15 mouse cellular contexts compared by ENCODE assay signal in the genomic region with DNA sequence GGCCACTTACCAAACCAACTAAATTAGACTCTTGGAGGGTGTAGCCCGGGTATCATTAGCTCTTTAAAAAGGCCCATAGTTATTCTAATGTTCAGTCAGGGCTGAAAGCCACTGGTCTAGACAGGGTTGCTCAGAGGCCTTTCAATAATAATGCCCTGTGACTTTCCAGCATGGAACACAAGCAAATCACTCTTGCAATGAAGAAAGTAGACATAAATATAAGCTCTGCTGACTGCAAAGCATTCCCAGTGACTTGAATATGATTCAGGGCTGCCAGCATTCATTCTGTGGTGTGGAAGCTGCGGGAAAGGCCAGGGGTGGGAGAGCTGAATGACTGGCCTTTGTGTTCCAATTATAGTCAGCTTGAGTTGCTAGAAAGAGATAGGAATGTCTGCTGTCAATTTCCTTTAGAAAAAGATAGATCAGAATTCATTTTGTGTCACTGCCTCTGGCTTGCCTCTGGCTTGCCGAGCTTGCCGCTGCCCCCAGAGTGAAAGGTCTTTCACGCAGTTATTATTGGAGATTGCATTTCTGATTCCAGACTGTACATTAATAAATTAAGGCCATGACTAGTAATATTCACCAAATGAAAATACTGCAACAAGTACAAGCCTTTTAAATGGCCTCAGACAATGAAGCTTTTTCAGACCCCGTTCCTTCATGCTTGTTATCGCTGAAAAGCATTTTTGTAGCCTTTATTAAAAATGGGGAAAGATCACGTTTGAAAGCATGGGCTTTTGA. TPM values are rescaled to one million over a fixed set of nuclear protein-coding genes. Genes with fewer than 3 reads are reported as not detected.
DNase-seq lines count a peak whose midpoint lies in the region; ATAC-seq lines count a peak whose summit lies in the region.
"Had no signal": no experiment of that assay in that cellular context is flagged by ENCODE, and none has a peak within 500 bp of the region (broad histone marks: within the 10 kb centered on the region; RNA-seq: fewer than 3 reads in every experiment).

No protein-coding gene starts in this region.

- peak; percentile 89 for ATAC-seq in hindbrain, embryonic 11.5 days (ENCODE audit: low FRiP score)
- ATAC-seq in neural tube, embryonic 11.5 days (ENCODE audit: insufficient read depth, low FRiP score, low TSS enrichment) = peak; percentile 88
- no peak for ATAC-seq in erythroblast, adult 5-6 weeks (replicated peaks; ENCODE audit: low FRiP score, poor library complexity, severe bottlenecking)

- 60% methylated on average over 8 of the region's 8 CpGs for WGBS in heart, embryonic 10.5 days
- WGBS in hindbrain, embryonic 11.5 days = 30% methylated on average over 8 of the region's 8 CpGs
- 41% methylated on average over 8 of the region's 8 CpGs for WGBS in neural tube, embryonic 11.5 days

- no peak overlapping the region for H3K4me3 ChIP-seq in heart, embryonic 10.5 days
- no peak overlapping the region for H3K4me3 ChIP-seq in hindbrain, embryonic 11.5 days (ENCODE audit: low read depth, low read length)
- H3K4me3 ChIP-seq in neural tube, embryonic 11.5 days (ENCODE audit: low read depth, low read length) = no peak overlapping the region
- H3K4me3 ChIP-seq: lung, embryonic 15.5 days had no signal

- H3K9me3 ChIP-seq in heart, embryonic 10.5 days = no peaks in the 10 kb centered on the region
- H3K9me3 ChIP-seq in hindbrain, embryonic 11.5 days (ENCODE audit: control insufficient read depth, low read length) = no peaks in the 10 kb centered on the region
- no peaks in the 10 kb centered on the region for H3K9me3 ChIP-seq in neural tube, embryonic 11.5 days (ENCODE audit: control insufficient read depth, low read length)
- H3K9me3 ChIP-seq: lung, embryonic 15.5 days had no signal

- no peak overlapping the region for H3K9ac ChIP-seq in hindbrain, embryonic 11.5 days (ENCODE audit: low read depth, low read length)
- H3K9ac ChIP-seq in neural tube, embryonic 11.5 days (ENCODE audit: low read length) = no peak overlapping the region
- H3K9ac ChIP-seq: lung, embryonic 15.5 days had no signal

- no peak for DNase-seq in heart, embryonic 10.5 days (ENCODE audit: low spot score)
- no peak for DNase-seq in heart, postnatal 4 days
- peak; percentile 67 for DNase-seq in embryo, embryonic 11 days
- peak; percentile 63 for DNase-seq in hindbrain, embryonic 11.5 days (ENCODE audit: low spot score)
- DNase-seq in neural tube, embryonic 11.5 days (ENCODE audit: low spot score) = peak; percentile 72
- DNase-seq in lung, adult 18-20 months = no peak
- no peak for DNase-seq in c-Kit-positive CD71-positive TER-119-positive erythroid progenitor cells, embryonic 14.5 days (ENCODE audit: low spot score)
- DNase-seq: adrenal gland, adult 2 months; cerebellum, postnatal 14 days; gastrocnemius, postnatal 14 days; kidney, adult 9 months; left cerebral cortex, postnatal 4 days had no signal

- peaks cover 31% of the 10 kb centered on the region for H3K4me1 ChIP-seq in heart, embryonic 10.5 days
- H3K4me1 ChIP-seq in hindbrain, embryonic 11.5 days (replicated peaks; ENCODE audit: control insufficient read depth, insufficient read depth, low read length) = 0 out of 2 replicates have a peak, but pooled peaks cover 7% of the 10 kb centered on the region
- H3K4me1 ChIP-seq in neural tube, embryonic 11.5 days (ENCODE audit: control insufficient read depth, insufficient read depth, low read length) = no peaks in the 10 kb centered on the region

- no peaks in the 10 kb centered on the region for H3K36me3 ChIP-seq in heart, embryonic 10.5 days
- H3K36me3 ChIP-seq in hindbrain, embryonic 11.5 days (ENCODE audit: control insufficient read depth, insufficient read depth, low read length) = no peaks in the 10 kb centered on the region
- no peaks in the 10 kb centered on the region for H3K36me3 ChIP-seq in neural tube, embryonic 11.5 days (ENCODE audit: control insufficient read depth, insufficient read depth, low read length)
- H3K36me3 ChIP-seq: lung, embryonic 15.5 days had no signal

- no peak overlapping the region for H3K4me2 ChIP-seq in hindbrain, embryonic 11.5 days (replicated peaks; ENCODE audit: low read depth, low read length)
- H3K4me2 ChIP-seq in neural tube, embryonic 11.5 days (ENCODE audit: low read depth) = no peak overlapping the region
- H3K4me2 ChIP-seq: lung, embryonic 15.5 days had no signal

- peak overlapping the region; percentile 63 for H3K27ac ChIP-seq in heart, embryonic 10.5 days
- peak overlapping the region; percentile 51; the same call in 1 of the 2 replicates for H3K27ac ChIP-seq in hindbrain, embryonic 11.5 days (ENCODE audit: low read depth, low read length)
- peak overlapping the region; percentile 62 for H3K27ac ChIP-seq in neural tube, embryonic 11.5 days (ENCODE audit: low read depth, low read length)
- H3K27ac ChIP-seq: lung, embryonic 15.5 days had no signal

- H3K27me3 ChIP-seq in heart, embryonic 10.5 days (ENCODE audit: insufficient read depth, poor library complexity, severe bottlenecking) = no peaks in the 10 kb centered on the region
- no peaks in the 10 kb centered on the region for H3K27me3 ChIP-seq in hindbrain, embryonic 11.5 days (ENCODE audit: control insufficient read depth, insufficient read depth, low read length)
- no peaks in the 10 kb centered on the region for H3K27me3 ChIP-seq in neural tube, embryonic 11.5 days (ENCODE audit: control insufficient read depth, insufficient read depth, low read length)
- H3K27me3 ChIP-seq: lung, embryonic 15.5 days had no signal

RNA-seq across cellular contexts. Expression of a gene that starts 35.6 kb away (rescaled TPM):
- not detected in 2 replicates for polyA plus RNA-seq in heart, embryonic 10.5 days (2016; fragmentation: Nextera tagmentation; extraction: Ambion mirVana)
- total RNA-seq in heart, postnatal 4 days (2021) = not detected
- not detected in 2 replicates for polyA plus RNA-seq in hindbrain, embryonic 11.5 days (2014; fragmentation: Nextera tagmentation; extraction: Ambion mirVana)
- not detected in 2 replicates for polyA plus RNA-seq in neural tube, embryonic 11.5 days (2014; fragmentation: Nextera tagmentation; extraction: Ambion mirVana)
- not detected in 2 replicates for total RNA-seq in erythroblast, adult 5-6 weeks (2015; ENCODE audit: low replicate concordance)
- total RNA-seq in erythroblast, adult 5-6 weeks (2017; ENCODE audit: low replicate concordance) = not detected in 2 replicates
- total RNA-seq: adrenal gland, adult 2 months; gastrocnemius, postnatal 14 days; left cerebral cortex, postnatal 4 days had no signal
- polyA plus RNA-seq: stomach, embryonic 16.5 days had no signal

Comparison
In these comparisons a context has a peak if more than half of its experiments do, and no peak if none do; other contexts are left out.
1. DNase-seq: peak in embryo, embryonic 11 days (single experiment), hindbrain, embryonic 11.5 days (single experiment) and neural tube, embryonic 11.5 days (single experiment); none in heart, embryonic 10.5 days (single experiment), heart, postnatal 4 days (single experiment), lung, adult 18-20 months (0 of 2) and c-Kit-positive CD71-positive TER-119-positive erythroid progenitor cells, embryonic 14.5 days (single experiment).
2. Peak in every context shown above with its lines, with median percentiles within 50 percentile points of each other: H3K27ac ChIP-seq.